Mouse (Mus musculus): Measurements from ENCODE around the gene Il6ra. TPM values are rescaled to one million over a fixed set of nuclear protein-coding genes. Genes with fewer than 3 reads are reported as not detected.
"Not testable (repeated sequence)": the region's sequence is repeated elsewhere in the genome, so short reads cannot be mapped to it uniquely, and the experiment has no call there.

Gene Il6ra
- total RNA-seq, 2 experiments from 2014 or later = 5.9 to 6.1 TPM

DNA sequence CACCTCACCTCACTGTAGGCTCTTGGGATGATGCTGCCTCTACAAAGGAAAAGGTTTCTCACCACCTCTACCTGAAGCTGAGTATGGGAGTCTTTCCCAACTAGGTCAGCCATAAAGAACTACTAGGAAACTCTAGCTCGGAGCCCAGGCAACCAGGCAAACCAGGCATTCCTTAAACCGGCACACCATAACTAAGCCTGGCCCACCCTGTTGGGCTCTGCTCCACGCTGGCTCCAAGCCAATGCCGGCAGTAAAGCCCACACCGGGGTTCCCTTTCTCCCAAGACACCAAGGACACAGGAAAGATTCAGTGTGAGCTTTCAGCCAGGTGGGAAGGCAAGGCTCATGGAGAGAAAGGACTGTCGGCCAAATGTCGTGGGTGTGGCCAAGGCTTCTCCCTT lies 44.6 kb downstream of the Il6ra start:
- Histone ChIP-seq H3K4me3 (no peak overlapping the region), H3K27ac (peak overlapping the region; percentile 59; the same call in 1 of the 2 replicates)
- DNase-seq (ENCODE audit: low spot score in 2 of 2) = no peak
- TF ChIP-seq CTCF (conservative IDR thresholded peaks at IDR 0.05) = no peak

GRCm38 (mm10) chr3:89867651-89868050 lies 45.3 kb downstream of the Il6ra start:
- Histone ChIP-seq H3K27ac (peak overlapping the region; percentile 54; the same call in 1 of the 2 replicates), H3K4me3 (no peak overlapping the region)
- peak in 1 of 2 experiments; percentile 49 for DNase-seq (ENCODE audit: low spot score in 2 of 2)
- no peak for TF ChIP-seq CTCF (conservative IDR thresholded peaks at IDR 0.05)

DNA sequence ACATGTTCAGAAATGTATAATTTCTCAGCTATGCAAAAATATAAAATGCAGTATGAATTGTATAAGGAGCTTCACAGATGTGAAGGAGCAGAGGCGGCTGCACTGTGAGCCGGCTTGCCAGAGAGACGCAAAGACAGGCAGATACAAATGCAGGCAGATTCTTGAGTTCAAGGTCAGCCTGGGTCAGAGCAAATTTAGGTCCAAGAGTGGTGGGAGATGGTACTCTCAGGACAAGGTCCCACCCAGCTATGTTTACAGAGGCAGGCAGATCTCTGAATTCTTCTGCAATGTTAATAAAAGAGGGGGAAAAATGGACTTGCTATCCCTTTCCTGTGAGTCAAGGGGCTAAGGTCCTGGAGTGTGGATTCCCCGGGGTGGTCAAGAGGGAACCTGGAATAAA lies 47.2 kb downstream of the Il6ra start:
- no peak for TF ChIP-seq CTCF (conservative IDR thresholded peaks at IDR 0.05)
- DNase-seq (ENCODE audit: low spot score in 2 of 2) = no peak
- H3K27ac ChIP-seq = peak overlapping the region; percentile 53; the same call in 1 of the 2 replicates
- no peak overlapping the region for H3K4me3 ChIP-seq

DNA sequence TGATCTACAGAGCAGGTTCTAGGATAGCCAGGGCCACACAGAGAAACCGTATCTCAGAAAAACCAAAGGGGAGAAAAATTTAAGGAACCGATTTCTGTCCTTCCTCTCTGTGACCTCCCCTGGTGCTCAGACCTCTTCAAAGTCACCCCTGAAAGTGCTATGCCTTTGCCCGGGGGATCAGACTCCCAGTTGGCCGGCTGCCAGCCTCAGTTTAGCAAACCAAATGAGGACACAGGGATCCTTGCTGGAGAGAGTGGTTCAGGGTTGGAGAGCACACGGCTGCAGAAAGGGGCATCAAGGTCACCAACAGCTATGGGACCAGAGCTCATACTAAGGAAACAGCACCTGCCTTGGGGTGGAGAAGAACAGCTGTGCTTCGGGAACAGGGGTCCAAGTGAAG lies 48.0 kb downstream of the Il6ra start:
- TF ChIP-seq CTCF (conservative IDR thresholded peaks at IDR 0.05) = no peak
- peak overlapping the region; percentile 53; the same call in 1 of the 2 replicates for H3K27ac ChIP-seq
- no peak for DNase-seq (ENCODE audit: low spot score in 2 of 2)
- H3K4me3 ChIP-seq = no peak overlapping the region

- no peak overlapping the region for H3K4me3 ChIP-seq
- peak overlapping the region; percentile 53; the same call in 1 of the 2 replicates for H3K27ac ChIP-seq
Observed at GRCm38 (mm10) chr3:89863716-89864509, 49.1 kb downstream of the Il6ra start.

GRCm38 (mm10) chr3:89863276-89863675 lies 49.7 kb downstream of the Il6ra start:
- not testable (repeated sequence) for DNase-seq (ENCODE audit: low spot score in 2 of 2); H3K4me3 ChIP-seq
- peak overlapping the region; percentile 53; the same call in 1 of the 2 replicates for H3K27ac ChIP-seq

More at GRCm38 (mm10) chr3:89863716-89864509, 49.1 kb downstream of the Il6ra start:
- peak; percentile 49 for TF ChIP-seq CTCF (conservative IDR thresholded peaks at IDR 0.05)
- DNase-seq (ENCODE audit: low spot score in 2 of 2) = no peak

DNA sequence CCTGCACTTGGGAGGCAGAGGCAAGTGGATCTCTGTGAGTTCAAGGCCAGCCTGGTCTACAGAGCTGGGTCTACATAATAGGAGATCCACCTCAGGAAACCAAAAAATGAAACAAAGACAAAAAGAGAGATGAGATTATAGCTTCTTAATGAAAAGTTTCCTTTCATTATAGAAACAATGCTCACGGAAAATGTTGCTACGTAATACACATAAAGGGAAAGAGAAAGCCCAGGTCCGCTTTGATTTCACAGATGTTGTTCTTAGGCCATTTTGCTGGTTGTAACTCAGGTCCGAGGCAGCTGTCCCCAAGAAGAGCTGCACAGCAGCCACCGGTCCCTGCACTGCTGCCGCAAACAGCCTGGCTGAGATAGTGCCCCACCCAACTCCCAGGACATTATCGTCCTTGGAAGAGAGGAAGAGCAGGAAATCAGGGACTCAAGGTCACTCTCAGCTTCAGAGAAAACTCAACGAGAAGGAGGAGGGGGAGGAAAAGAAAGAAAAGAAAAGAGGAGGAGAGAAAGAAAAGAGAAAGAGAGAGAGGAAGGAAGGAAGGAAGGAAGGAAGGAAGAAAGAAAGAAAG lies 50.7 kb downstream of the Il6ra start:
- peak overlapping the region; percentile 84; the same call in 1 of the 2 replicates for H3K27ac ChIP-seq
- no peak for TF ChIP-seq CTCF (conservative IDR thresholded peaks at IDR 0.05)
- DNase-seq (ENCODE audit: low spot score in 2 of 2) = no peak

DNA sequence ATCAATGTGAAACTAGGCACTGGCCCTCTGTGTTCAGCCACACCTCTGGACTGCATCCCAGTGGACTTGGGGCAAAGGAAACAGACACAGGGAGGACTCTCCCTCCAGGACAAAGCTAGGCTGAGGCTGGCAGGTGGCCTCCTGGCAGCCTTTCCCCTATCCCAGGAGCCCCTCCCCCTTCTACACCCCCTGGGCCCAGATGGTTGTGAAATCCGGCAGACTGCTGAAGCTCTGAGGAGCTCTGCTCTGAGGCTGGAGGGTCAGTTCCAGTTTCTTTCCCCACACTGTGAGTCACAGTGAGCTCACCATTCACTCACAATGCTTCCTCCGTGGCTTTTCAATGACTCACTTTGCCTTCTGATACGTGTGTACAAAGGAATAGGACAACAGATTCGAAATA lies 51.9 kb downstream of the Il6ra start:
- peak; percentile 59 to 60 for DNase-seq (ENCODE audit: low spot score in 2 of 2)
- Histone ChIP-seq H3K27ac (peak overlapping the region; percentile 84), H3K4me3 (no peak overlapping the region)
- TF ChIP-seq CTCF (conservative IDR thresholded peaks at IDR 0.05) = no peak

More for the DNA sequence above, 50.7 kb downstream of the Il6ra start:
- H3K4me3 ChIP-seq = no peak overlapping the region

- Histone ChIP-seq H3K27ac (peak overlapping the region; percentile 84), H3K4me3 (no peak overlapping the region)
- TF ChIP-seq CTCF (conservative IDR thresholded peaks at IDR 0.05) = no peak
- no peak for DNase-seq (ENCODE audit: low spot score in 2 of 2)
Observed at GRCm38 (mm10) chr3:89860343-89860742, 52.7 kb downstream of the Il6ra start.

DNA sequence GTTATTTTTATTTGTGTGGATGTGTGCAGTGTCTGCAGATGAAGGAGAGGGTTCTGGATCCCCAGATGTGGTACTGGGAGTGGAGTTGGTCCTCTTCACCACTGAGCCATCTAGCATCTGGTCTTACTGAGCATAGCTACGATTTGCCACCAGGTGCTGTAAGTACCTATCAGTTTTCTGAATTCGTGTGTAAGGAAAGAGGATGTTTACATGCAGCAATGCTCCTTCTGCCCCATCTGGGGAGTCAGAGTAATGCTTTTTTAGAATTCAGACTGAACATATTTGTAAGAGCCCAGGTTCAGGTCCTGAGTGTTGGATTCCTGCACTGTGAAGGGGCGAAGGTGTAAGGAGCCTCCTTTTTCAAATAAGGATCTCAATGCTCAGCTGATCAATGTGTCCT lies 53.1 kb downstream of the Il6ra start:
- no peak for DNase-seq (ENCODE audit: low spot score in 2 of 2)
- Histone ChIP-seq H3K27ac (peak overlapping the region; percentile 84), H3K4me3 (no peak overlapping the region)
- peak; percentile 47 for TF ChIP-seq CTCF (conservative IDR thresholded peaks at IDR 0.05)

GRCm38 (mm10) chr3:89858888-89859287 lies 54.1 kb downstream of the Il6ra start:
- no peak for TF ChIP-seq CTCF (conservative IDR thresholded peaks at IDR 0.05)
- peak overlapping the region; percentile 84 for H3K27ac ChIP-seq
- peak; percentile 73 to 86 for DNase-seq (ENCODE audit: low spot score in 2 of 2)
- peak overlapping the region; percentile 9; the same call in 1 of the 2 replicates for H3K4me3 ChIP-seq

DNA sequence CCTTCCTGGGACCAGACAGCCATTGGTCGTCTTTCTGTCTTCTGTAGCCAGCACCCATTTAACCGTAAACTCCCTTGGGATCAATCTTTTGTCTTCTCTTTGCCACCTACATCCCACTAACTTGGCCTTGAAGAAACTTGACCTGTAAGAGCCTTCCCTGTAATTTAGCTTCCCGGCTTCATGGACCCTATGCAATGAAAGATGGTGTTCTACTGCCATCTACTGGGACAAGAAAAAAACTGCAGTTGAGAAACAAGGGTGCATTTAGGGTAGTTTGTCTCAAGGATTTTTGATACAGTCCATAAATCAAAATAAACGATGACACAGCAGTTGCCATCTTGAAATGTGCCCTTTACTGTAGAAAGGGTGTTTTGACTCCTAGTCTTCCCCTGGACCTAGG lies 54.9 kb downstream of the Il6ra start:
- Histone ChIP-seq H3K4me3 (peak overlapping the region; percentile 9; the same call in 1 of the 2 replicates), H3K27ac (peak overlapping the region; percentile 84)
- peak; percentile 93 for TF ChIP-seq CTCF (conservative IDR thresholded peaks at IDR 0.05)
- DNase-seq (ENCODE audit: low spot score in 2 of 2) = peak; percentile 48 to 53

GRCm38 (mm10) chr3:89857353-89857752 lies 55.6 kb downstream of the Il6ra start:
- DNase-seq (ENCODE audit: low spot score in 2 of 2) = no peak
- peak; percentile 66 for TF ChIP-seq CTCF (conservative IDR thresholded peaks at IDR 0.05)

More at GRCm38 (mm10) chr3:89857353-89857752, 55.6 kb downstream of the Il6ra start:
- Histone ChIP-seq H3K4me3 (no peak overlapping the region), H3K27ac (no peak overlapping the region)

All from layer of hippocampus, adult 2 months (tissue).